Mouse (Mus musculus): Measurements from ENCODE around the gene Incenp. TPM values are rescaled to one million over a fixed set of nuclear protein-coding genes. Genes with fewer than 3 reads are reported as not detected.
"Not testable (repeated sequence)": the region's sequence is repeated elsewhere in the genome, so short reads cannot be mapped to it uniquely, and the experiment has no call there.

The Incenp gene
- polyA plus RNA-seq, 1 experiment from 2014 or later: 79.7 TPM

DNA sequence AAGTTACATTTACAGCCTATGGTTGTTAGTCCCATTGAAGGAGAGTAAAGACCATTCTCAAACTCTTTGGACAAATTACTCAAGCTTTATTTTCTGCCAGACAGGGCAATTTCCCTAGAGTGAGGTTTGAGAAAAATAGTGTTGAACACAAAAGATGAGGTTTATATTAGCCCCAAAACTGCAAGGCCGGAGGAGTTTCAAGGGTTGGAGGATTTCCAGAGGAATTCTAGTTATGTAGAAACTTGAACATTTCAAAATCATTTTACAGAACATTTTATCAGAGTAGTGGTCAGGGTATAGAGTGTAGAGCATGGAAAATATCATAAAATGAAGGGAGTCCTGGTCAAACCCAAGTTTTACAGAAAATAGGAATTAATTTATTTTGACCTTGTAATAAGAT is 34.5 kb downstream of the Incenp start:
- no peak overlapping the region for H3K27ac ChIP-seq (ENCODE audit: low read depth, low read length)
- ATAC-seq (ENCODE audit: low FRiP score) (no peak), DNase-seq (ENCODE audit: low spot score) (no peak)
- no peak overlapping the region for H3K4me2 ChIP-seq (replicated peaks; ENCODE audit: low read depth, low read length)
- H3K36me3 ChIP-seq (ENCODE audit: control insufficient read depth, insufficient read depth, low read length): no peaks in the 10 kb centered on the region
- no peak overlapping the region for H3K9ac ChIP-seq (ENCODE audit: low read depth, low read length)
- 95% methylated on average over 1 of the region's 1 CpGs for WGBS
- no peaks in the 10 kb centered on the region for H3K4me1 ChIP-seq (replicated peaks; ENCODE audit: control insufficient read depth, insufficient read depth, low read length)
- H3K27me3 ChIP-seq (ENCODE audit: control insufficient read depth, insufficient read depth, low read length): no peaks in the 10 kb centered on the region
- no peak overlapping the region for H3K4me3 ChIP-seq (ENCODE audit: low read depth, low read length)
- H3K9me3 ChIP-seq (ENCODE audit: control insufficient read depth, low read length): no peaks in the 10 kb centered on the region

DNA sequence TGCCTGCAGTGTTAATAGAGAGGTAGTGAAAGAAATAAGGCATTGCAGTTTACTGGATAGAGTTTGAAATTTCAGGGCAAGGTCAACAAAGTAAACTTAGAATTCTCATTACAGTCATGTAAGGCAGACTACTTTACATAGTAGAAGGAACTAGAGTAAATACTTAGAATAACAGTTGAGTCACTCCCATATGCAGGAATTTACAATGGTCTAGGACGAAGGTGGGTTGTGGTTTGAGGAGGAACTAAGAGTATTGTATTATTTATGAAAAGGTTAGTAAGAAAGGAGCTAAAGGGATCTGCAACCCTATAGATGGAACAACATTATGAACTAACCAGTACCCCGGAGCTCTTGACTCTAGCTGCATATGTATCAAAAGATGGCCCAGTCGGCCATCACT is 38.5 kb downstream of the Incenp start:
- not testable (repeated sequence) for H3K9ac ChIP-seq (ENCODE audit: low read depth, low read length); ATAC-seq (ENCODE audit: low FRiP score); H3K4me1 ChIP-seq (replicated peaks; ENCODE audit: control insufficient read depth, insufficient read depth, low read length); H3K36me3 ChIP-seq (ENCODE audit: control insufficient read depth, insufficient read depth, low read length); H3K27me3 ChIP-seq (ENCODE audit: control insufficient read depth, insufficient read depth, low read length); H3K4me3 ChIP-seq (ENCODE audit: low read depth, low read length); H3K27ac ChIP-seq (ENCODE audit: low read depth, low read length); H3K4me2 ChIP-seq (replicated peaks; ENCODE audit: low read depth, low read length); DNase-seq (ENCODE audit: low spot score); H3K9me3 ChIP-seq (ENCODE audit: control insufficient read depth, low read length)
- WGBS: 79% methylated on average over 2 of the region's 3 CpGs

DNA sequence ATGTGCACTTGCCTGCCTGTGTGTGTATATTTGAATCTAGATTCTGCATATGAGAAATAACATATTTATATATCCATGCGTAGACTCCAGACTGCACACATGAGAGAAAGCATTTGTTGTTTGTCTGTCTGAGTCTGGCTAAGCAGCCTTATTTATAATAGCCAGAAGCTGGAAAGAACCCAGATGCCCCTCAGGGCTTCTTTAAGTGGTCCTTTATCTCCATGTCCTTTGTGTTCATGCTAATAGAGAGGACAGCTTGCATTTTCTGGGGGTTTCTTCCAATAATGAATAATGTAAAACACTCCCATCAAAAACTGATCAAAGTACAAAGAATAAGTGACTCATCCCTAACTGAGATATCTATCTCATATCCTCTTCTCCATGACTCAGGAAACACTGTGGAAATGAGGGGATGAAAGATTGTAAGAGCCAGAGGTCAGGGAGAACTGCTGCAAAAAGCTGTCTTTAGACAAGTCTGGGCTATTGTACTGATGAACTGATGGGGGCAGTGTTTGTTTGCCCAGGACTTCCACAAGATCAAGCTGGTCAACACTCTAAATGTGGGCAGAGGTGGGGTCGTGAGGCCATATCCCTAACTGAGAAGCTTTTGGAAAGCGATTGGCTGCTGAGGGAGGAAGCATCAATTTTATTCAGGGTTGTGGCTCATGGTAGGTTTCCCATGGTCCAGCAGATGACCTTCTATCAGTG is 49.8 kb downstream of the Incenp start:
- not testable (repeated sequence) for DNase-seq (ENCODE audit: low spot score); H3K4me3 ChIP-seq (ENCODE audit: low read depth, low read length); H3K4me2 ChIP-seq (replicated peaks; ENCODE audit: low read depth, low read length); H3K4me1 ChIP-seq (replicated peaks; ENCODE audit: control insufficient read depth, insufficient read depth, low read length); H3K27me3 ChIP-seq (ENCODE audit: control insufficient read depth, insufficient read depth, low read length); H3K9me3 ChIP-seq (ENCODE audit: control insufficient read depth, low read length); H3K36me3 ChIP-seq (ENCODE audit: control insufficient read depth, insufficient read depth, low read length); ATAC-seq (ENCODE audit: low FRiP score); H3K27ac ChIP-seq (ENCODE audit: low read depth, low read length); H3K9ac ChIP-seq (ENCODE audit: low read depth, low read length)
- WGBS: 54% methylated on average over 3 of the region's 3 CpGs

GRCm38 (mm10) chr19:9847262-9847661 is 52.1 kb downstream of the Incenp start, which contains the start of gene Scgb2a2:
Gene Scgb2a2, plus strand, starts transcription at chr19:9847562.
- Histone ChIP-seq H3K4me3 (ENCODE audit: low read depth, low read length) (no peak within 1 kb of the TSS), H3K4me1 (replicated peaks; ENCODE audit: control insufficient read depth, insufficient read depth, low read length) (no peaks in the 10 kb centered on the region), H3K27me3 (ENCODE audit: control insufficient read depth, insufficient read depth, low read length) (no peaks in the 10 kb centered on the region), H3K4me2 (replicated peaks; ENCODE audit: low read depth, low read length) (no peak within 1 kb of the TSS), H3K36me3 (ENCODE audit: control insufficient read depth, insufficient read depth, low read length) (no peaks in the 10 kb centered on the region), H3K9me3 (ENCODE audit: control insufficient read depth, low read length) (no peaks in the 10 kb centered on the region), H3K9ac (ENCODE audit: low read depth, low read length) (no peak within 1 kb of the TSS), H3K27ac (ENCODE audit: low read depth, low read length) (no peak within 1 kb of the TSS)
- DNase-seq (ENCODE audit: low spot score) (no peak), ATAC-seq (ENCODE audit: low FRiP score) (no peak)
- WGBS: 81% methylated on average over 2 of the region's 2 CpGs

GRCm38 (mm10) chr19:9837341-9837715 is 62.0 kb downstream of the Incenp start:
- no peaks in the 10 kb centered on the region for H3K27me3 ChIP-seq (ENCODE audit: control insufficient read depth, insufficient read depth, low read length)
- H3K27ac ChIP-seq (ENCODE audit: low read depth, low read length): no peak overlapping the region
- H3K4me2 ChIP-seq (replicated peaks; ENCODE audit: low read depth, low read length): no peak overlapping the region
- H3K36me3 ChIP-seq (ENCODE audit: control insufficient read depth, insufficient read depth, low read length): no peaks in the 10 kb centered on the region
- WGBS: 63% methylated on average over 2 of the region's 2 CpGs
- no peaks in the 10 kb centered on the region for H3K4me1 ChIP-seq (replicated peaks; ENCODE audit: control insufficient read depth, insufficient read depth, low read length)
- no peak overlapping the region for H3K9ac ChIP-seq (ENCODE audit: low read depth, low read length)
- H3K4me3 ChIP-seq (ENCODE audit: low read depth, low read length): no peak overlapping the region
- ATAC-seq (ENCODE audit: low FRiP score) (peak; percentile 76), DNase-seq (ENCODE audit: low spot score) (no peak)
- no peaks in the 10 kb centered on the region for H3K9me3 ChIP-seq (ENCODE audit: control insufficient read depth, low read length)

DNA sequence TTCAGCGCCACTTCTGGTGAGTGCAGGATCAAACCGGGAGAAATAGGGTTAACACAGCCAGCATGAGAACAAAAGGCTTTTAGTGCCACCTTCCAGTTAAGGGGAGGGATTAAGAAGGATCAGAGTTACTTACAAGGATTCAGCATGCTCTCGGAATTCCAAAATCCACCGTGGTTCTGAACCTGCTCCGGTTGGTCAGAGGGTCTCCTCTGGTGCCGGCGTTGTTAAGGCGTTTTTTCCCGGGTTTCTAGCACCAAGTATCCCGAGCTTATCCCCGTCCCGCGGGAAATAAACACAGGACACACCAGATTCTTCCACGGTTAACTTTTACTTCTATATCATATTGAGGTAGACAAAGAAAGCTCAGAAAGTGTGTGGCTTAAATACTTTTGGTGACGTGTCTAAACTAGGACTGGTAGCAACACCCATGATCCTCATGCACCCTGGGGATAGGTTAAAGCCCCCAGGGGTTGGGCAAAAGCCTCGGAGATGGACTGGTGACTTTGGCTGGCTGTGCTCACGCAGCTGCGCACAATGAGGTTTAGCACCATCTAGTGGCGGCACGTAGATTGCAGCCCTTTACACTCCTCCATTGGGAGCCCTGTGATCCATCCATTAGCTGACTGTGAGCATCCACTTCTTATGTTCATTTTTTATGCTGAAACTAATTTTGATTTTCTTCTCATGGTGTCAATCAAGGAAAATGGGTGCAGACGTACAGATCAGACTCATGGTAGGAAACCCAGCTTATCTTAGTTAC is 62.6 kb downstream of the Incenp start:
- H3K4me1 ChIP-seq (replicated peaks; ENCODE audit: control insufficient read depth, insufficient read depth, low read length); H3K27me3 ChIP-seq (ENCODE audit: control insufficient read depth, insufficient read depth, low read length); H3K27ac ChIP-seq (ENCODE audit: low read depth, low read length); H3K9me3 ChIP-seq (ENCODE audit: control insufficient read depth, low read length); H3K9ac ChIP-seq (ENCODE audit: low read depth, low read length); H3K36me3 ChIP-seq (ENCODE audit: control insufficient read depth, insufficient read depth, low read length); H3K4me2 ChIP-seq (replicated peaks; ENCODE audit: low read depth, low read length): not testable (repeated sequence)
- 0 out of 2 replicates have a peak overlapping the region, but pooled peaks have one; percentile 16 for H3K4me3 ChIP-seq (ENCODE audit: low read depth, low read length)
- 15% methylated on average over 16 of the region's 21 CpGs for WGBS
- ATAC-seq (ENCODE audit: low FRiP score): peak; percentile 93
- peak; percentile 2 for DNase-seq (ENCODE audit: low spot score)

Other genes starting within 250 kb of the Incenp start
- not detected in 2 replicates for gene Scgb2a2, start 52.0 kb downstream of the Incenp start, polyA plus RNA-seq (2014; fragmentation: Nextera tagmentation; extraction: Ambion mirVana)
- 1,301 and 1,416 TPM in 2 replicates for gene Fth1, start 81.0 kb upstream of the Incenp start, polyA plus RNA-seq (2014; fragmentation: Nextera tagmentation; extraction: Ambion mirVana)
- gene Best1, start 102.1 kb upstream of the Incenp start, polyA plus RNA-seq (2014; fragmentation: Nextera tagmentation; extraction: Ambion mirVana): 0.91 and 1.1 TPM in 2 replicates
- 35.7 and 35.9 TPM in 2 replicates for gene Rab3il1, start 102.1 kb upstream of the Incenp start, polyA plus RNA-seq (2014; fragmentation: Nextera tagmentation; extraction: Ambion mirVana)
- 5.7 and 5.8 TPM in 2 replicates for gene Fads3, start 142.0 kb upstream of the Incenp start, polyA plus RNA-seq (2014; fragmentation: Nextera tagmentation; extraction: Ambion mirVana)
- 62.9 and 63.9 TPM in 2 replicates for gene Fads2, start 202.2 kb upstream of the Incenp start, polyA plus RNA-seq (2014; fragmentation: Nextera tagmentation; extraction: Ambion mirVana)